Mouse (Mus musculus): ENCODE data around the gene Tnn.

The Tnn gene

DNA sequence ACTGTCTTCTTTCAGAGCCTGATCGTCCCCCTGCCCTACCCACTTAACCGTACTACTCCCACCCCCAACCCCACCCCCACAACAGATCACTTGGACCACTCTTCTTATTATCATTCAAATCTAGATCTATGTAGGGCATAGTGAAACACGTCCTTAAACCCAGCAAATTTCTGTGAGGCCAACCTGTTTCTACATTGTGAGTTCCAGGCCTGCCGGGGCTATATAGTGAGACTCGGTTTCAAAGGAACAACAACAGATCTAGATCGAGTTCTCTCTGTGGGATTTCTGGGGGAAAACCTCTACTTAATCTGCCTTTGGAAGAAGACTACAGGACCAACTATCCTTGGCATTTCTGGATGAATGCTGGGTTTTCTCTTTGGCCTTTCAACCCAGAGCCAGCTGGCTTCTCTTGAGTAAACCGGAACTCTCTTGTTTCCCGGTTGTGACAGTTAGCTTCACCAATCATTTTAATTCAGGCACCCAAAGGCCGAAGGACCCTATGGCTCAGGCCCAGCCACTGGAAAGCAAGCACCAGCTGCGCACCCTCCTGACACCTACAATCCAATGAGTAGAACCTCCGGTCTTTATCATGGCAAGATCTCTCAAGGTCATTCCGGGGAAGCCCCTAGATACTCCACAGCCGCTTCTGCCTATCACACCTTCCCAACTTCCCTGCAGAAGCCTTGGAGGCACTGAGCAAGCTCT lies 110.0 kb downstream of the Tnn start:
- no peak for DNase-seq (ENCODE audit: low spot score)

GRCm38 (mm10) chr1:160042351-160042750 lies 111.0 kb downstream of the Tnn start:
- no peak for DNase-seq (ENCODE audit: low spot score)

GRCm38 (mm10) chr1:160041264-160041775 lies 112.1 kb downstream of the Tnn start:
- DNase-seq (ENCODE audit: low spot score): no peak

- no peak for DNase-seq (ENCODE audit: low spot score)
Measured at GRCm38 (mm10) chr1:160039951-160040645, 113.3 kb downstream of the Tnn start.

DNA sequence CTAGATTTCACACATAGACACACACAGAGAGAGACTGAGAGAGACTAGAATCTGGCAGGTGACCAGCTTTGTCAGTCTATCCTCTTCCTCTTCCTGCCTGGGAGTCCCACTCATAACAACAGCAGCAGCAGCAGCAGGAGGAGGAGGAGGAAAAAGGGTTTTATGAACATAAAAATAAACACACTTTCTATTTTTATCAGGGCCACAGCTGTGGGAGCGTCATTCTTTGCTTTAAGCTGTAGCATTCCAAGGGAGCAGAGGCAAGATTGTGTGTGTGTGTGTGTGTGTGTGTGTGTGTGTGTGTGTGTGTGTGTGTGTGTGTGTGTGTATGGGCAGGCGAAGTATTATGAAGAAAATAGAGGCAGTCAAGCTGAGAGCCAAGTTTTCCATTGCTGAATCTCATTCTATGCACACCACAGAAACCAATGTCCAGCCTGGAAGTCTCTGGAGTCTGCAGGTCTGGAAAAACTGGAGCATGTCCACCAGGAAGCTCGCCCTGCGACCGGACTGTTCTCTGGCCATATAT lies 116.3 kb downstream of the Tnn start:
- no peak for DNase-seq (ENCODE audit: low spot score)

- no peak for DNase-seq (ENCODE audit: low spot score)
Measured at GRCm38 (mm10) chr1:160035561-160035960, 117.8 kb downstream of the Tnn start.
